Mouse (Mus musculus): ENCODE measurements around the gene Kcnh3.

The Kcnh3 gene

DNA sequence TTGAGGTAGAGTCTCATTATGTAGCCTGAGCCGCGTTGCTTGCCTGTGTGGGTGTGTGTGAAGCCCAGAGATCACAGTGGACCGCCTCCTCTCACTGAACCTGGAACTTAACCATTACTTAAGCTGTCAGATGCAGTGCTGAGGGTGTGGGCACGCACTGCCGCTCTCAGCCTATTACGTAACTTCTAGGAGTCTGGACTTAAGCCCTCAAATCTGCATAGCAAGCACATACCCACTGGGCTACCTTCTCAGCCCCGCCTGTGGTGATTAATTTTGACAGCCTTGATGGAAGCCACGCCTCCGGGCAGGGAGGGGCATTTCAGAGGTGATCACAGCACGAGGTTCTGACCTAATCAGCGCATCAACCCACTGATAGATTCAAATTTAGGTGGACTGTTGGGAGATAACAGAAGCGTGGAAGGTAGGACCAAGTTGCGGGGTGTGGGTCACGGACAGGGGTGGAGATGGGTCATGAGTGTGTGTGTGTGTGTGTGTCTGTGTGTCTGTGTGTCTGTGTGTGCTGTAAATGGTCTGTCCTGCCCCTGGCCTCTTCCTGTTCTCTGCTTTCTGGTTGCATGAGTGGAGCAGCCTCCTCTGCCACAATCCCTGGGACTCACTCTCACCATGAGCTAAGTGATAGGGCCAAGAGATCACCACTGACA is 60.0 kb downstream of the Kcnh3 start:
- 57% methylated on average over 14 of the region's 14 CpGs for WGBS

DNA sequence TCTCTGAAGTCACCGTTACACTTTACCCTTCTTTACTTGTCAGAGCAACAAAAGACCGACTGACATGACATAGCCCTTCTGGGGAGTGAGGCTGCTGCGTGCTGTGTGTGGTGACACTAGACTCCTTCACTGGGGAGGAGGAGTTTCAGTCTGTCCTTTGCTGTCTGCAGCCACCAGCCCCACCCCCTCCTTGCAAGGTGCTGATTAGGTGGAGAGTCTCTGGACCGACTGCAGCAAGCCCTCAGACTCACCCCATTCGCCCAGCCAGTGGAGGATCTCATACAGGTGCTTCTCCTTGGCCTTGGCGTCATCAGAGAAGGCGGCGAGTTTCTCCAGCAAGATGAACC is 60.5 kb downstream of the Kcnh3 start:
- 82% methylated on average over 8 of the region's 8 CpGs for WGBS

DNA sequence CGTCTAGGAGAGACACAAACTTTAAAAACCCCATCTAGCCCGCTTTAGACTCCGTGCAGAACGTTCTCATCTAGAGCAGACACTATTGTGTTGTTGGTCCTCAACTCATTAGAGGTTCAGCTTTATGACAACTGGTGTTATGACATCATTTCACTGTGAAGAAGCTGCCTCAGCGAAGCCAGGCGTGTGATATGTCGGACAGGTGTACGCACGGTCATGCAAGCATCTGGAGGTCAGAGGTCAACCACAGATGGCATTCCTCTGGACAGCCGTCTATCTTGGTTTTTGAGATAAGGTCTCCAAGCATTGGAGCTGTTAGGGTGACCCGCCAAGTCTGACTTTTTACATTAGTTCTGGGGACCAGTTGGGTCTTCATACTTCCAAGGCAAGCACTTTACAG is 65.9 kb downstream of the Kcnh3 start:
- WGBS: 93% methylated on average over 11 of the region's 11 CpGs
